Mouse (Mus musculus): Measurements from ENCODE around the gene Tle4.

GRCm38 (mm10) chr19:14586171-14586570 is 11.7 kb downstream of the Tle4 start:
- TF ChIP-seq CTCF (IDR thresholded peaks at IDR 0.05): no peak
- TF ChIP-seq EP300 (IDR thresholded peaks at IDR 0.05; ENCODE audit: insufficient read depth, low read depth, low read length): no peak

Measured in heart, adult 2 months (tissue).